Mouse (Mus musculus): ENCODE results near the gene Oprm1.
A peak's percentile ranks its signal among the peaks of the same experiment; 100 is the strongest.

Gene Oprm1

GRCm38 (mm10) chr10:6890348-6891009 lies 132.2 kb downstream of the Oprm1 start:
- ATAC-seq (ENCODE audit: low TSS enrichment) = peak; percentile 45; the same call in 1 of the 2 replicates

- ATAC-seq (ENCODE audit: low TSS enrichment) = peak; percentile 92
Observed at GRCm38 (mm10) chr10:6895796-6896195, 137.5 kb downstream of the Oprm1 start.

GRCm38 (mm10) chr10:6896659-6897303 lies 138.5 kb downstream of the Oprm1 start:
- ATAC-seq (ENCODE audit: low TSS enrichment) = no peak

GRCm38 (mm10) chr10:6900126-6900525 lies 141.8 kb downstream of the Oprm1 start:
- peak; percentile 55 for ATAC-seq (ENCODE audit: low TSS enrichment)

GRCm38 (mm10) chr10:6901819-6902393 lies 143.6 kb downstream of the Oprm1 start:
- ATAC-seq (ENCODE audit: low TSS enrichment) = peak; percentile 62

GRCm38 (mm10) chr10:6909763-6910162 lies 151.5 kb downstream of the Oprm1 start:
- peak; percentile 96 for ATAC-seq (ENCODE audit: low TSS enrichment)

GRCm38 (mm10) chr10:6915991-6916390 lies 157.7 kb downstream of the Oprm1 start:
- ATAC-seq (ENCODE audit: low TSS enrichment) = 0 out of 2 replicates have a peak, but pooled peaks have one; percentile 19

- peak; percentile 93 for ATAC-seq (ENCODE audit: low TSS enrichment)
Observed at GRCm38 (mm10) chr10:6916545-6917257, 158.4 kb downstream of the Oprm1 start.

- ATAC-seq (ENCODE audit: low TSS enrichment) = peak; percentile 44
Observed at GRCm38 (mm10) chr10:6926724-6927123, 168.4 kb downstream of the Oprm1 start.

- no peak for ATAC-seq (ENCODE audit: low TSS enrichment)
Observed at GRCm38 (mm10) chr10:6927600-6928223, 169.4 kb downstream of the Oprm1 start.

GRCm38 (mm10) chr10:6928905-6929304 lies 170.6 kb downstream of the Oprm1 start:
- no peak for ATAC-seq (ENCODE audit: low TSS enrichment)

GRCm38 (mm10) chr10:6930398-6930797 lies 172.1 kb downstream of the Oprm1 start:
- peak; percentile 68 for ATAC-seq (ENCODE audit: low TSS enrichment)

- peak; percentile 58 for ATAC-seq (ENCODE audit: low TSS enrichment)
Observed at GRCm38 (mm10) chr10:6930889-6931288, 172.6 kb downstream of the Oprm1 start.

- no peak for ATAC-seq (ENCODE audit: low TSS enrichment)
Observed at GRCm38 (mm10) chr10:6934776-6935175, 176.5 kb downstream of the Oprm1 start.

GRCm38 (mm10) chr10:6936671-6937425 lies 178.5 kb downstream of the Oprm1 start:
- ATAC-seq (ENCODE audit: low TSS enrichment) = peak; percentile 98

- ATAC-seq (ENCODE audit: low TSS enrichment) = peak; percentile 88; the same call in 1 of the 2 replicates
Observed at GRCm38 (mm10) chr10:6953115-6953514, 194.8 kb downstream of the Oprm1 start.

GRCm38 (mm10) chr10:6954533-6954932 lies 196.2 kb downstream of the Oprm1 start:
- ATAC-seq (ENCODE audit: low TSS enrichment) = no peak

- ATAC-seq (ENCODE audit: low TSS enrichment) = no peak
Observed at GRCm38 (mm10) chr10:6956357-6956756, 198.1 kb downstream of the Oprm1 start.

- peak; percentile 92 for ATAC-seq (ENCODE audit: low TSS enrichment)
Observed at GRCm38 (mm10) chr10:6958791-6959190, 200.5 kb downstream of the Oprm1 start.

- ATAC-seq (ENCODE audit: low TSS enrichment) = peak; percentile 45
Observed at GRCm38 (mm10) chr10:6967588-6968242, 209.4 kb downstream of the Oprm1 start.
